Mouse (Mus musculus): ENCODE data around the gene Dcps.

The Dcps gene

GRCm38 (mm10) chr9:35131637-35132397 lies 44.0 kb downstream of the Dcps start:
- peak; percentile 70 to 75 for DNase-seq (ENCODE audit: low spot score in 2 of 2)

DNA sequence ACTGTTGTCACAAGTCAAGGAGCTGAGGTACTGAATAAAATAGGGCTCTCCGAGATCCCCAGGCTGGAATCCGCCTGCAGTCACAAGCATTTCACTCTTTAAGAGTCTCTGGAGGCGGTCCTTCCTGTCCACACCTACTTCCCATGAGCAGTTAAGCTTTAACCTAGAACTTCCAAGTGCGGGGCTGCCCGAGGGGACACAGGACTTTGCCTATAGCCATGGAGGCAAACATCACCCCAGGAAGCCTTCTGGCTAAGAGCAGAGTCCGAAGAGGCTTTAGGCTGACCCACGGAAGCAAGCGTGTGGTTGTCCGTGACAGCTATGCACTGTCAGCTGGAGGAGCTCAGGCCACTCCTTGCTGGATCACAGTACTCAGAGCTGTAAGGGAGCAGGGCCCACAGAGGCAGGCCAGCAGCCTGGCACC lies 46.9 kb downstream of the Dcps start:
- DNase-seq (ENCODE audit: low spot score in 2 of 2), result no peak

- DNase-seq (ENCODE audit: low spot score in 2 of 2), result no peak
Measured at GRCm38 (mm10) chr9:35128564-35128963, 47.3 kb downstream of the Dcps start.

- DNase-seq (ENCODE audit: low spot score in 2 of 2), result no peak
Measured at GRCm38 (mm10) chr9:35127561-35127960, 48.3 kb downstream of the Dcps start.

DNA sequence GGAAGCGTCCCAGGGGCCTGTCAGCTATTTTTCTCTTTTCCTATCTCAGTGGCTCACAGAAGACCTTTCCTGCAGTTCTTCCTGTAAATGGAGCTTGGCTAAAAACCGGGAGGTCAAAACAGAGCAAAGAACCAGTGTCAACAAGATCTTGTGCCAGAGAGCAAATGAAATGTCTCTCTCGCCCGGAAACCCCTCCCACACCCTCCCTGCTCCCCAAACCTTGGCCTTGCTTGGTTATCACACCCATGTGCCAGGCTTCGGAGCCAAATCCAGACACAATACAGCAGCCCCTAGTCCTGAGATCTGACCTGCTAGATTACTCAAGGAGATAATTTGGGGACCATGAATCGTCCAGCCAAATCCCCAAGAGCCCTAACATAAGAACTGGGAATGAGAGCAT lies 48.7 kb downstream of the Dcps start:
- DNase-seq (ENCODE audit: low spot score in 2 of 2), result no peak

DNA sequence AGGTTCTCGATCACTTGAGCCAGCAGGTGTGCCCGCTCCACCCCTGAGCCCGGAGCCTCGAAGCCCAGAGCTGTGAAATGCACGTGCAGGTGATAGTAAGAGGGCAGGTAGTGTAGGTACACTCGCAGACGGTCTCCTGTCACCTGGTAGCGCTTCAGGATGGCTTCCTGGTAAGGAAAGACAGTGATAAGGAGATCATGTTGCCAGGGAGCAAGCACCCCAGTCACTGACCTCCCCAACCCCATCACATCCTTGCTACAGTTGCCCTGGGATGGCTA lies 51.2 kb downstream of the Dcps start:
- DNase-seq (ENCODE audit: low spot score in 2 of 2), result no peak

DNA sequence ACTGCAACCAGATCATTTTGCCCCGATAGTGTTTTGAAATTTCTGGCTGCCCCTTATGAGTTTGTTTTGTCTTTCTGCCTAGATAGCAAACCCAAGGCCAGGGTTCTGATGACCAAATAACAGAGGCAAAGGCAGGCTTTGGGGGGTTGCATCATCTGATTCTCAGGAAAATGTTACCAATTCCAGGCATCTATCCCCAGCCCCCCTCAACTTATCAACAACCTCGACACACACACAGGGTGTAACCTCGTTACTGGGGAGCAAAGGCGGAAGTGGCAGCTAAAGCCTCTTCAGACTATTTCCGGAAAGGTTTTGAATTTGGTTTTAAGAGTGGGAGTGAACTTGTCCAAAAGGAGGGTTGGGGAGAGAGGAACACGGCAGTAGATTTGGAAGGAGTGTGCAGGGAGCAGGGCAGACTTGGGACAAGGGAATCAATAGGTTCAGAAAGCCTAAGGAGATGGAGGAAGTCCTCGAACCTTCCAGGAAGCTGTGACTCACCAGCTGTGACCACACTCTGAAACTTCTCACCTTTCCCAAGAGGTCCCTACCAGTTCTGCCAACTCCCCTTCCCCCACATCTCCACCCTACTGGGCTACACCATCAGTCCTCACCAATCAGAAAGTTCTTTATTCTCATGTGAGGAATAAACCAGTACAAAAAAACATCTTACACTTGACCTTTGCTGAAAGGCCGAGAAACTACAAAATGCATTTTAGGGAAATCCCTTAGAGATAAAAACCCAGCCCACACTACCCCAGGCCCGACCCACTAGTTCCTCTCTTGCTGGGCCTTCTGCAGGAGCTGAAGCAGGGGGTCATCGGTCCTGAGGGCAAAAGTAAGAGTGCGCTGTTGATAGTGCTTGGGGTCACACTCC lies 51.8 kb downstream of the Dcps start:
- no peak for DNase-seq (ENCODE audit: low spot score in 2 of 2)

GRCm38 (mm10) chr9:35123456-35123803 lies 52.4 kb downstream of the Dcps start:
- DNase-seq (ENCODE audit: low spot score in 2 of 2), result no peak

- no peak for DNase-seq (ENCODE audit: low spot score in 2 of 2)
Measured at GRCm38 (mm10) chr9:35122551-35123266, 53.2 kb downstream of the Dcps start.

- no peak for DNase-seq (ENCODE audit: low spot score in 2 of 2)
Measured at GRCm38 (mm10) chr9:35119168-35119567, 56.7 kb downstream of the Dcps start, which contains the start of gene St3gal4. TSS of gene St3gal4 (minus strand) at chr9:35119268.

DNA sequence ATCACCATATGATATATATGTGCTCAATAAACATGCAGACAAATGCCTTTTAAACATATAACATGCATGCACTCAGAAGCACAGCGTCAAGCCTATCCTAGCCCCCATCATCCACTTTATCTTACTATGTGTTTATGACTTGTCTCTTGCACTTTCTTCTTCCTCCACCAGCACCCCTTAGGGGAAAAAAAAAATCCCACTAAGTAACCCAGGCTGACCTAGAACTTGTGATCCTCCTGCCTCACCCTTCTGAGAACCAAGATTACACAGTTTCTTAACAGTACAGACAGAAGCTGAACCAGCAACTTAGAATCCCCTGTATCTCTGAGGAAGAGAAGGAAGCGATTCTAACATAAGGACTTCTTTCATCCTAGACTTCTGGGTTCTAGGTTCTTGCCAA lies 57.3 kb downstream of the Dcps start:
- DNase-seq (ENCODE audit: low spot score in 2 of 2), result no peak

DNA sequence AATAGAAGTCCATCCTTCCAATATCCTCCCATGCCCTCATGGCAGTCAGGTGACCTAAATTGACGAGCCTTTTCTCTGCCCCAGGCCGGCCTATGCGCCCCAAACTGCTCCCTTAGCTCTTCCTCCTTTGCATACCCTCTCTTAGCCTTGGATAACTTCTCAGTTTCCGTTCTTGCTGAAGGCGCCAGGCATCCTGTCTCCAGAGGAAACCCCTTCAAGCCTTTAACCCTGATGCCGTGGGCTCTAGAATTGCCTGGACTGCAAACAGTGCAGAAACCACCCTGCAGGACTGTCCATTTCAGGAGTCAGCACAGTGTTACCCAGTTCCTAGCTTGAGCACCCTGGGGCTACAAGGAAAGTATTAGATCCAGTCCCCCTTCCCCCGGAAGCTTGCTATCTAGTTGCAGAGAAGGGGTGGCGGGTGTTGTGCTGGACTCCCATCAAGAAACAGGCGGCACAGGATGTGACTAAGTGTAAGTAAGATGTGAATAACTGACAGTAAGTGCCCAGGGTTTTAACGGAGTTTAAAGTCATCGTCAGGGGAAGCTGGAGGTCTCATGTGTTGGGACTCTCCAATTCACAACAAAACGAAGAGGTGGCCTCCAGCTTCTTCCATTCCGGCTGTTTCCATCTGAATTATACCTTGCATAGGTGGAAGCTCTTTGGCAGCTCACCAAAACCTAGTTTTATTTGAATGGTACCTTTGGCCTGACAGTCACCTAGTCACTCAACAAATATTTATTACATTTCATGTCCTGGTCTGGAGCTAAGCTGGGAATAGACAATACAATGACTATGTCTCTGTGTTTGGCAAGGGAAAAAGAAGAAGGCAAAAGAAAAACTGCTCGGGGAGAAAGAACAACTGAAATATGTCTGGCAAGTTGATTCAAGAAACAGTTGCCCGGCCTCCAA lies 58.2 kb downstream of the Dcps start:
- DNase-seq (ENCODE audit: low spot score in 2 of 2), result peak in 1 of 2 experiments; percentile 39

DNA sequence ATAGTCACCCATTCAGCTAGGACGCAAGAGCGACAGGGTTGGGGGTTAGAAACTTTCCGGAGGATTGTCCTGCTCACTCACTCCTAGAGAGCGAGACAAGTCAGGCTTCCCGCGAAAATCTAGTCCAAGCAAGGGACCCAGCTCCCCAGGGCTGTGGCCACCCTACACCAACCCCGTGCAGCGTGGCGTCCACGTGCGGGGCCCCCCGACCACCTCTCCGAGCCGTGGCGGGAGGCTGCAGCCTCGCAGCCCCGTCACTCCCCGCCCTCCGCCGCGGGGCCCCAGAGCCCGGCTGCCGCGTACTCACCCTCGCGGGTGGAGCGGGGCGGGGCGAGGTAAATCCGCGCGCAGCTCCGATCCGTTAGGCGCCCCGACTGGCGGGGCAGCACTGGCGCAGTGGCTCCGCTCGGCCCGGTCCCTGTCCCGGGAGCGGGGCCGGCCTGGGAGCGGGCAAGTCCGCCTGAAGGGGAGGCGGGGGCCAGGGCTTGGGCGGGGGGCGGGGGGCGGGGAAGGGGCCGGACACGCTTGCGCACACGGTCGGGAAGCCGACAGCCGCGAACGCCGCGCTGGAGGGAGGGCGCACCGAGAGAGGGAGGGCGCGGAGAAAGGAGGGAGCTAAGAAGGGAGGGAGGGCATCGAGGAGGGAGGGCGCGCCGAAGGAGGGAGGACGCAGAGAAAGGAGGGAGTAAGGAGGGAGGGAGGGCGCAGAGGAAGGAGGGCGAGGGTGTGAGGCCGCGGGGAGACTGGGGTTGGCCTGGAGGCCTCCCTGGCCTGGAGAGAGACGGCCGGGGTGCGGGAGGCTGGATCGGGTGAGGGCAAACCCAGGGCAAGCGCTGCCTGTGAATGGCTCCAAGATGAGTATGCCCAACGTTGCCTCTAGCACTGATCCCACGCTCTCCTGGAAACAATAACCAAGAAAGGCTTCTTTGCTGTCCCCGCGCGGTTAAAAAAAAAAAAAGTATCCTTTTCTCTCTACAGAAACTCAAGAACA lies 59.2 kb downstream of the Dcps start:
- peak; percentile 86 to 87 for DNase-seq (ENCODE audit: low spot score in 2 of 2)

GRCm38 (mm10) chr9:35115804-35116203 lies 60.1 kb downstream of the Dcps start:
- no peak for DNase-seq (ENCODE audit: low spot score in 2 of 2)

DNA sequence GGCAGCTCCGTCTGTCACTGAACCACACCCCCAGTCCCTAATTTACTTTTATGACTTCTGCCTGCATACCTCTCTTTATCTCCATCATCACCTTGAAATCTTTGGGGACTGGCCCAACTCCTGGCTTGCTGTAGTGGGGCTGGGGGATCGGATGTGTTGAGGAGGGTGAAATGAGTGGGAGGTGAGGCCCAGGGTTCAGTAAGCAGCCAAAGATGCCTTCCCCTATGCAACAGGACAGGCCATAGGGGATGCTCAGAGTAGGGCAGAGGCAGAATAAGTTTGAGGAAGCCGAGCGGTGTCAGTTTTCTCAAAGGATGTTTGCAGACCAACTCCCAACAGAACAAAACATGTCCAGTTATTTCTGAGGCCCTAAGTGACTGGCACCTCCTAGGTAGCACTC lies 60.6 kb downstream of the Dcps start:
- no peak for DNase-seq (ENCODE audit: low spot score in 2 of 2)

DNA sequence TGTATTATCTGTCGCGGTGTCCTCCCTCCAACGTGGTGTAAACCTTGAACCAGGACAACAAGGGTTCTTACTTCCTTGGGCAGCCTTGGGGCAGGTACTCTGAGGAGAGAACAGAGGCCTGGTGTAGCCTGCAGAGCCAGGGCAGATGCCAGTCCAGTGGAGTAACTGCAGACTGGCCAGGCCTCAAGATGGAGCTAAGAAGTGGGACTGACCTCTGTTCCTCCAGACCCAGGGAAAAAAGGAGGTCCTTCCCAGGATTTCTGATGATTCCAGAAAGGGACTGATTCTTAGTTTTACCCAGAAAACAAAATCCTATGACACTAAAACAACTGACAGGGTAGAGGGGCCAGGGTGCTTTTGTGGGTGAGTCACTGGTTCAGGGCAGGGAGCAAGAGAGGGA lies 61.6 kb downstream of the Dcps start:
- no peak for DNase-seq (ENCODE audit: low spot score in 2 of 2)

GRCm38 (mm10) chr9:35111941-35112595 lies 63.8 kb downstream of the Dcps start:
- DNase-seq (ENCODE audit: low spot score in 2 of 2), result peak; percentile 51 to 52

DNA sequence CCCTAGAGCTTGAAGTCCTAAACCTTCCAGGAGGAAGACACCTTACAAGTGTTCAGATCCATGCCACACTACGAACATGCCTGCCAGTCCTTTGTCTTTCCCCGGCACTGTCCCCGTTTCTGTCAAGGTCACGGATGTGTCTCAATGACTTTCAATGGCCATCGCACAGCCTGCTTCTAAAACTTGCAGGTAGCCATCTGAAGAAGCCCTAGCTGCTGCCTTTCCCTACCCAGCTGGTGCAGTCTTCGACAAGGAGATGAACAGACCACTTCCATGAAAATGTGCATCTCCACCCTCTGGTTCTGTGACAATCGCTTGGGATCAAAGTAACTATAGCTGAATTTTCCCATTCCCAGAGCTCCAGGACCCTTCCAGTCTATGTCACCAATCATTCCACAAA lies 64.4 kb downstream of the Dcps start:
- no peak for DNase-seq (ENCODE audit: low spot score in 2 of 2)

- no peak for DNase-seq (ENCODE audit: low spot score in 2 of 2)
Measured at GRCm38 (mm10) chr9:35110567-35110966, 65.3 kb downstream of the Dcps start.

GRCm38 (mm10) chr9:35110051-35110450 lies 65.8 kb downstream of the Dcps start:
- DNase-seq (ENCODE audit: low spot score in 2 of 2), result no peak

Data from right cerebral cortex, postnatal 10 days (tissue).